Mouse (Mus musculus): Measurements from ENCODE around the gene Dnm1. TPM values are rescaled to one million over a fixed set of nuclear protein-coding genes. Genes with fewer than 3 reads are reported as not detected.

Dnm1 gene
- polyA plus RNA-seq, 1 experiment from 2014 or later = 38.4 TPM

DNA sequence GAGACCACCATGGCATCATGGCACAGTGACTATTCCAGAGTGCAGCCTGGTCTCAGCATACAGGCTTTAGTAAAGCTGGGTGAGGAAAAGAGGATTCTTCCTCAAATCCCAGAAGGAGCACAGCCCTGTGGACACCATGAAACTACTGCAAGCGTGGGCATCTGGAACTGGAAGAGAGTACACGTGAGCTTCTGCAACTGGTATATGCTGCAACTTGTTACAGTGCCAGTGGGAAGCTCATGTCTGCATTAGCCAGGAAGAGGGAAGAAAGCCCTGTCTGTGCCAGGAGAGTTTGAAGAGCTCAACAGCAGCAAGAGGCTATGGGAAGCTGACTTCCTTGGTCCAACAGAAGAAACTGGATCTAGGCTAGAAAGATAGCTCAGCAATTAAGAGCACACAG, 29.6 kb upstream of the Dnm1 start:
- Histone ChIP-seq H3K9ac (replicated peaks; ENCODE audit: low read depth, low read length) (no peak overlapping the region), H3K4me2 (ENCODE audit: low read length) (no peak overlapping the region), H3K9me3 (ENCODE audit: control insufficient read depth, low read length) (no peaks in the 10 kb centered on the region), H3K4me3 (replicated peaks; ENCODE audit: low read length) (no peak overlapping the region), H3K27me3 (replicated peaks; ENCODE audit: control insufficient read depth, insufficient read depth, low read length) (no peaks in the 10 kb centered on the region), H3K4me1 (replicated peaks; ENCODE audit: control insufficient read depth, insufficient read depth, low read length) (peaks cover 4% of the 10 kb centered on the region), H3K36me3 (ENCODE audit: control insufficient read depth, insufficient read depth) (peaks cover 14% of the 10 kb centered on the region), H3K27ac (ENCODE audit: low read length) (no peak overlapping the region)
- no peak for ATAC-seq
- 78% methylated on average over 2 of the region's 2 CpGs for WGBS

DNA sequence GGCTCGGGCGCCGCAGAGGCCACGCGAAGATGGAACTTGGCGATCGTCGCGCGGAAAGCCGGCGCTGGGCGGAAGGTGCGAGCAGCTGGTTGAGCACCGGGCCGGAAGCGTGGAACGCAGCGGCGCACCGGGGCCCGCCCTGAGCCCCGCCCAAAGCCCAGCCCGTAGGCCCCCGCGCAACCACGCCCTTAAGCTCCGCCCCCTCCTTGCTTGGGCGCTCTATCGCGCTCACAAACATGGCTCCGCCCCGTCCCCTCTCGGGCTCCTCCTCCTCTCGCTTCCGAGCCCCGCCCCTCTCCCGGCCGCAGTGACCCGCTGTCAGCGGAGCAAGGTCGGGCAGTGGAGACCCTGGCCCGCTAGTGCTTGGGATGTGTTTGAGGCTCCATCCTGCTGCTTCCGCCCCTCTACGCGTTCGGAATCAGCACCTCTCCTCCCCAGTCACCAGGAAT, 28.7 kb upstream of the Dnm1 start, which contains the start of gene 1110008P14Rik:
Gene 1110008P14Rik, minus strand, starts transcription at position 164 of the 449 bp plus-strand sequence.
- WGBS = 0% methylated on average over 35 of the region's 47 CpGs
- Histone ChIP-seq H3K27me3 (replicated peaks; ENCODE audit: control insufficient read depth, insufficient read depth, low read length) (no peaks in the 10 kb centered on the region), H3K4me3 (replicated peaks; ENCODE audit: low read length) (peak within 1 kb of the TSS; percentile 69), H3K4me1 (replicated peaks; ENCODE audit: control insufficient read depth, insufficient read depth, low read length) (peaks cover 4% of the 10 kb centered on the region), H3K27ac (ENCODE audit: low read length) (no peak within 1 kb of the TSS), H3K36me3 (ENCODE audit: control insufficient read depth, insufficient read depth) (peaks cover 23% of the 10 kb centered on the region), H3K9me3 (ENCODE audit: control insufficient read depth, low read length) (no peaks in the 10 kb centered on the region), H3K9ac (replicated peaks; ENCODE audit: low read depth, low read length) (peak within 1 kb of the TSS; percentile 69), H3K4me2 (ENCODE audit: low read length) (peak within 1 kb of the TSS; percentile 91)
- ATAC-seq = peak; percentile 94

GRCm38 (mm10) chr2:32381141-32381774, 28.1 kb upstream of the Dnm1 start:
- H3K9ac ChIP-seq (replicated peaks; ENCODE audit: low read depth, low read length) = peak overlapping the region; percentile 69
- H3K4me2 ChIP-seq (ENCODE audit: low read length) = peak overlapping the region; percentile 91
- peaks cover 4% of the 10 kb centered on the region for H3K4me1 ChIP-seq (replicated peaks; ENCODE audit: control insufficient read depth, insufficient read depth, low read length)
- H3K4me3 ChIP-seq (replicated peaks; ENCODE audit: low read length) = peak overlapping the region; percentile 69
- no peak overlapping the region for H3K27ac ChIP-seq (ENCODE audit: low read length)
- H3K36me3 ChIP-seq (ENCODE audit: control insufficient read depth, insufficient read depth) = peaks cover 28% of the 10 kb centered on the region
- under 1% methylated on average over 27 of the region's 27 CpGs for WGBS
- peak; percentile 63 for ATAC-seq
- no peaks in the 10 kb centered on the region for H3K27me3 ChIP-seq (replicated peaks; ENCODE audit: control insufficient read depth, insufficient read depth, low read length)
- H3K9me3 ChIP-seq (ENCODE audit: control insufficient read depth, low read length) = no peaks in the 10 kb centered on the region

DNA sequence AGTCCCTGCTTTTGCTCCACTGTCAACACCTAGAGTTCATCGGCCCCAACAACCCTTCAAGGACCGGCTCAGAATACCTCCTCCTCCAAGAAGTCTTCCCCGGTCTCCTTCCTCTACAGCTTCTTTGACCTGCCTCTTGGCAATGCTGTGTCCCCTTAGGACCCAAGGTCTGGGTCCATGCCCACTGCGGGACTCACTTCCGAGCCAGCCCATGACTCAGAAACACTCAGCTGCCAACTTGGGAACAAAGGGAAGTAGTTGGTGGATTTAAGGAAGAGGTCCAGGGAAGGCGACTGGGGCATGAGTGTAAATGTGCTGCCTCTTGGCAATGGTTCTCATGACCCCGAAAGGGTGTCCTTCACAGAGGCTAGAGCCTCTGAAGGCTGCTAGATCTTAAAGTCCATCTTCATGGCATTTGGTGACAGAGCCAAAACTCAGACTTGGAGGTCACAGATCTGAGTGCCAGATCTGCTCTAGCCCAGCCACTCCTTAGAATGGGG, 26.9 kb upstream of the Dnm1 start:
- Histone ChIP-seq H3K36me3 (ENCODE audit: control insufficient read depth, insufficient read depth) (peaks cover 31% of the 10 kb centered on the region), H3K27ac (ENCODE audit: low read length) (no peak overlapping the region), H3K4me3 (replicated peaks; ENCODE audit: low read length) (no peak overlapping the region), H3K9me3 (ENCODE audit: control insufficient read depth, low read length) (no peaks in the 10 kb centered on the region), H3K27me3 (replicated peaks; ENCODE audit: control insufficient read depth, insufficient read depth, low read length) (no peaks in the 10 kb centered on the region), H3K4me1 (replicated peaks; ENCODE audit: control insufficient read depth, insufficient read depth, low read length) (peaks cover 4% of the 10 kb centered on the region), H3K4me2 (ENCODE audit: low read length) (no peak overlapping the region), H3K9ac (replicated peaks; ENCODE audit: low read depth, low read length) (no peak overlapping the region)
- no peak for ATAC-seq
- WGBS = 86% methylated on average over 7 of the region's 7 CpGs

DNA sequence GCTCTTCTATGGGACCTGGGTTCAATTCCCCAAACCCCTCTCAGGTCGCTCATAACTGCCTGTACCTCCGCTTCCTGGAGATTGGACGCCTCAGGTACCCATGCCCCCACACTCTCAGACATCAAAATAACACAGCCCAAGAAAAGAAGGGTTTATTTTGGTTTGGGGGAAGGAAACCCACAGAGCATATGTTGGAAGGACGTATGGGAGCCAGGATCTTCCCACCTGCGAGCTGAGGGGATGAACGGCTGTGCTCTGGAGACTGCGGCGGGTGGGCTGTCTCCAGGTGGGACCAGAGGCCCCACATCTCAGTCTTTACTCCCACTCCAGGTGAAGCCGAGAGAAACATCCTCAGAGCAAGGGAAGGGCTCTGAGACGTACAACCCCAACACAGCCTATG, 23.8 kb upstream of the Dnm1 start:
- ATAC-seq = no peak
- WGBS = 93% methylated on average over 10 of the region's 10 CpGs

DNA sequence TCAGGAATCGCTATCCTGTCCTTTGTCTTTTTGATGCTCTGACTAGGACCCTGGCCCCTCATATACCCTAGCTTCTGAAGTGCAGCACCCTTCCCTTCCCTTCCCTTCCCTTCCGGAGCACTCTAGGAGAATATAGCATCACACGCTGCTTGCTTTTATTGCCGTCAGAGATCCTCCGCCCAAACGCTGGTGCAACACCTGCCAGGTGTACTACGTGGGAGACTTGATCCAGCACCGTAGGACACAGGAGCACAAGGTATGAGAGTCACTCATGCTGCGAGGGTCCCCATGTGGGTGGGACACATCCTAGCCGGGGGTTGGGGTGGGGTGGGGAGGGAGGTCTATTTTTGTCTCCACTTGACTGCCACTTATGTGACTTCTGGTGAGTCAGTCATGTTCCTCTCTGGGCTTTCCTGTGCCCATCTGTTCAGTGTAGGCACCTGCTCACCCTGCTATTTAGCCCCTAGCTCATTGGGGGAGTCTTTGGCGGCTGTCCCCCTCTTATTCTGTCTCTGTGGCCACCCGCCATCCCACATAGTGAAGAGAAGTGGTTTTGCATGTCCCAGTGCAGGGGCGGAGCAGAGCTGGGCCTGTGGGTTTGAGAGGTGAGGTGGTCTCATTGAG, 22.3 kb upstream of the Dnm1 start:
- Histone ChIP-seq H3K9me3 (ENCODE audit: control insufficient read depth, low read length) (no peaks in the 10 kb centered on the region), H3K4me2 (ENCODE audit: low read length) (no peak overlapping the region), H3K27ac (ENCODE audit: low read length) (no peak overlapping the region), H3K27me3 (replicated peaks; ENCODE audit: control insufficient read depth, insufficient read depth, low read length) (no peaks in the 10 kb centered on the region), H3K36me3 (ENCODE audit: control insufficient read depth, insufficient read depth) (peaks cover 52% of the 10 kb centered on the region), H3K4me1 (replicated peaks; ENCODE audit: control insufficient read depth, insufficient read depth, low read length) (no peaks in the 10 kb centered on the region), H3K4me3 (replicated peaks; ENCODE audit: low read length) (no peak overlapping the region), H3K9ac (replicated peaks; ENCODE audit: low read depth, low read length) (no peak overlapping the region)
- ATAC-seq = no peak
- WGBS = 95% methylated on average over 13 of the region's 13 CpGs

More for the DNA sequence above, 23.8 kb upstream of the Dnm1 start:
- Histone ChIP-seq H3K27ac (ENCODE audit: low read length) (no peak overlapping the region), H3K27me3 (replicated peaks; ENCODE audit: control insufficient read depth, insufficient read depth, low read length) (no peaks in the 10 kb centered on the region), H3K4me2 (ENCODE audit: low read length) (no peak overlapping the region), H3K4me1 (replicated peaks; ENCODE audit: control insufficient read depth, insufficient read depth, low read length) (peaks cover 4% of the 10 kb centered on the region), H3K9me3 (ENCODE audit: control insufficient read depth, low read length) (no peaks in the 10 kb centered on the region), H3K36me3 (ENCODE audit: control insufficient read depth, insufficient read depth) (peaks cover 47% of the 10 kb centered on the region), H3K9ac (replicated peaks; ENCODE audit: low read depth, low read length) (no peak overlapping the region), H3K4me3 (replicated peaks; ENCODE audit: low read length) (no peak overlapping the region)

GRCm38 (mm10) chr2:32374191-32374590, 21.1 kb upstream of the Dnm1 start:
- Histone ChIP-seq H3K9ac (replicated peaks; ENCODE audit: low read depth, low read length) (no peak overlapping the region), H3K27ac (ENCODE audit: low read length) (no peak overlapping the region), H3K4me3 (replicated peaks; ENCODE audit: low read length) (no peak overlapping the region), H3K4me1 (replicated peaks; ENCODE audit: control insufficient read depth, insufficient read depth, low read length) (no peaks in the 10 kb centered on the region), H3K9me3 (ENCODE audit: control insufficient read depth, low read length) (no peaks in the 10 kb centered on the region), H3K36me3 (ENCODE audit: control insufficient read depth, insufficient read depth) (peaks cover 55% of the 10 kb centered on the region), H3K4me2 (ENCODE audit: low read length) (no peak overlapping the region), H3K27me3 (replicated peaks; ENCODE audit: control insufficient read depth, insufficient read depth, low read length) (no peaks in the 10 kb centered on the region)
- no peak for ATAC-seq
- 92% methylated on average over 10 of the region's 10 CpGs for WGBS

DNA sequence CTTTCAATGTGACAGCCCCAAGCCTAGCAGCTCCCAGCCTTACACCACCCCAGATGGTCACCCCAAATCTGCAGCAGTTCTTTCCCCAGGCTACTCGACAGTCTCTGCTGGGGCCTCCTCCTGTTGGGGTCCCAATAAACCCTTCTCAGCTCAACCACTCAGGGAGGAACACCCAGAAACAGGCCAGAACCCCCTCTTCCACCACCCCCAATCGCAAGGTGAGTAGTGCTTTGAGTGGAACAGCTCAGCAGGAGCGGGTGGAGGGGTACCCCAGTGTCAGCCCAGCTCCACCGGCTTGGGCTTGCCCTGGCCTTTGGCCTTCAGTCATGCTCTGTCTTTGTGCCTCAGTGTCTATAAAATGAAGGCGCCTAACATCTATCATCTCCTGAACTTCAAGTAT, 14.2 kb upstream of the Dnm1 start:
- H3K27me3 ChIP-seq (replicated peaks; ENCODE audit: control insufficient read depth, insufficient read depth, low read length) = no peaks in the 10 kb centered on the region
- H3K4me1 ChIP-seq (replicated peaks; ENCODE audit: control insufficient read depth, insufficient read depth, low read length) = peaks cover 11% of the 10 kb centered on the region
- H3K4me2 ChIP-seq (ENCODE audit: low read length) = no peak overlapping the region
- ATAC-seq = no peak
- H3K4me3 ChIP-seq (replicated peaks; ENCODE audit: low read length) = no peak overlapping the region
- peaks cover 27% of the 10 kb centered on the region for H3K36me3 ChIP-seq (ENCODE audit: control insufficient read depth, insufficient read depth)
- H3K9me3 ChIP-seq (ENCODE audit: control insufficient read depth, low read length) = no peaks in the 10 kb centered on the region
- no peak overlapping the region for H3K27ac ChIP-seq (ENCODE audit: low read length)
- WGBS = 98% methylated on average over 5 of the region's 5 CpGs
- no peak overlapping the region for H3K9ac ChIP-seq (replicated peaks; ENCODE audit: low read depth, low read length)

DNA sequence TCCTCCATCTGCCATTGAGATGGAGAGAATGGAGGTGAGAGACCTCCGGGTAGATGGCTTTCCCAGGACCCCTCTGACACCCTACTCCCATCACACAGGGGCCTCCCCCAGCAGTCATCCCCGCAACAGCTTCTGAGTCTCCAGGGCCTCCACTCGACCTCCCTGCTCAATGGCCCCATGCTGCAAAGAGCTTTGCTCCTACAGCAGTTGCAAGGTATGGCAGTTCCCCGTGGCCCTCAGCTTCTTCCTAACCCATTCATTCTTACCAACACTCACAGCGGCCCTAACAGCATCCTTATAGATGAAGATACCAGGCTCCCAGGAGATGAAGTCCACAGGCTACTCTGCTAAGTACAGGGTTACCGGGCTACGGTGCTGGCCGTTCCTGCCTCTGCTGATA, 11.0 kb upstream of the Dnm1 start:
- Histone ChIP-seq H3K27ac (ENCODE audit: low read length) (no peak overlapping the region), H3K4me3 (replicated peaks; ENCODE audit: low read length) (peak overlapping the region; percentile 96), H3K9me3 (ENCODE audit: control insufficient read depth, low read length) (no peaks in the 10 kb centered on the region), H3K27me3 (replicated peaks; ENCODE audit: control insufficient read depth, insufficient read depth, low read length) (peaks cover 10% of the 10 kb centered on the region), H3K9ac (replicated peaks; ENCODE audit: low read depth, low read length) (no peak overlapping the region; the same call in 1 of the 2 replicates), H3K4me2 (ENCODE audit: low read length) (peak overlapping the region; percentile 86), H3K36me3 (ENCODE audit: control insufficient read depth, insufficient read depth) (peaks cover 14% of the 10 kb centered on the region), H3K4me1 (replicated peaks; ENCODE audit: control insufficient read depth, insufficient read depth, low read length) (peaks cover 23% of the 10 kb centered on the region)
- 83% methylated on average over 8 of the region's 8 CpGs for WGBS
- ATAC-seq = no peak
